Mouse (Mus musculus): ENCODE measurements at regions not wholly inside any gene's neighbourhood (a gene's known extent, or its start where the extent isn't known, plus 50 kb on each side); places are given as distances from the start of the nearest gene placed in this dataset.

- TF ChIP-seq CTCF (IDR thresholded peaks at IDR 0.05; ENCODE audit: insufficient read depth, low read length) (no peak), POLR2A (IDR thresholded peaks at IDR 0.05; ENCODE audit: borderline replicate concordance, extremely low read depth, low read depth, low read length) (no peak)
Measured at GRCm38 (mm10) chr3:137762213-137762884, 91.0 kb downstream of the Gm21962 start.

Measured in lung, adult 2 months (tissue).